Mouse (Mus musculus) liver, embryonic 14.5 days (tissue): ENCODE measurements around the gene Clic3. TPM values are rescaled to one million over a fixed set of nuclear protein-coding genes. Genes with fewer than 3 reads are reported as not detected.

ENCODE experiments used
- ATAC-seq: fragments of 200-750 bp; cut with Nextera tagmentation; 2 replicates; pipeline ENCODE4 v1.8.0; 2017; ENCODE audit warnings: moderate number of reproducible peaks, mild to moderate bottlenecking, moderate library complexity; ENCODE audit not compliant: insufficient read depth
- DNase-seq, 3 experiments: peaks; one replicate each; pipeline ENCODE4 v3.0.0-alpha.2; 2012 to 2013; ENCODE audit warnings: low read depth in 3 of 3, low spot score in 3 of 3
- H3K27ac ChIP-seq: fragments of 300-500 bp; sonication (generic); 2 replicates; pipeline ENCODE4 v1.5.1; 2014; ENCODE audit warnings: moderate library complexity, mild to moderate bottlenecking, control low read depth, inconsistent platforms
- H3K27me3 ChIP-seq: fragments of 300-500 bp; sonication (generic); 2 replicates; pipeline ENCODE4 v1.6.1; 2014; ENCODE audit warnings: mild to moderate bottlenecking, low read length, moderate library complexity; ENCODE audit not compliant: control insufficient read depth, insufficient read depth
- H3K36me3 ChIP-seq: fragments of 300-500 bp; sonication (generic); replicated peaks from 2 replicates; pipeline ENCODE4 v1.6.1; 2014; ENCODE audit warnings: low read depth; ENCODE audit not compliant: control insufficient read depth, insufficient read depth
- H3K4me1 ChIP-seq, 2 experiments: fragments of 200-500 bp in 1 of 2; fragments of 300-500 bp in 1 of 2; sonication (generic) in 1 of 2; replicated peaks; 2 replicates each; pipeline ENCODE4 v1.6.1; 2012 to 2014; ENCODE audit warnings: antibody characterized with exemption in 1 of 2, inconsistent platforms in 1 of 2, low read length in 1 of 2; ENCODE audit not compliant: control insufficient read depth in 2 of 2, insufficient read depth in 2 of 2
- H3K4me2 ChIP-seq: fragments of 300-500 bp; sonication (generic); 2 replicates; pipeline ENCODE4 v1.6.1; 2014; ENCODE audit warnings: low read depth, mild to moderate bottlenecking, control low read depth, moderate library complexity
- H3K4me3 ChIP-seq, 2 experiments: fragments of 200-500 bp in 1 of 2; fragments of 300-500 bp in 1 of 2; sonication (generic) in 1 of 2; 2 replicates each; pipeline ENCODE4 v1.5.1; 2012 to 2014; ENCODE audit warnings: low read depth in 2 of 2, low read length in 2 of 2, mild to moderate bottlenecking in 2 of 2, control low read depth in 1 of 2, inconsistent platforms in 1 of 2, moderate library complexity in 1 of 2; ENCODE audit not compliant: insufficient read depth in 1 of 2
- H3K9ac ChIP-seq: fragments of 300-500 bp; sonication (generic); replicated peaks from 2 replicates; pipeline ENCODE4 v1.6.1; 2014; ENCODE audit warnings: mild to moderate bottlenecking, control low read depth, moderate library complexity
- H3K9me3 ChIP-seq: fragments of 300-500 bp; sonication (generic); 2 replicates; pipeline ENCODE4 v1.6.1; 2016; ENCODE audit warnings: low read length, mixed read lengths; ENCODE audit not compliant: control insufficient read depth
- CTCF ChIP-seq: IDR thresholded peaks from 2 replicates; pipeline ENCODE4 v1.5.1; 2016; ENCODE audit warnings: antibody characterized with exemption, low read depth, control low read depth
- EP300 ChIP-seq: IDR thresholded peaks from 2 replicates; pipeline ENCODE4 v1.6.1; 2016; ENCODE audit warnings: antibody characterized with exemption, low read depth
- WGBS: fragments of 180-500 bp; shearing (Covaris S2); extraction: QIAGEN DNeasy Blood & Tissue Kit; methylation state at CpG from one replicate; pipeline ENCODE4 v1.1.7; 2014; ENCODE audit not compliant: insufficient replicate concordance; 5-methylcytosine and 5-hydroxymethylcytosine counted together
- polyA plus RNA-seq, 2 experiments: library from polyadenylated mRNA; depleted of rRNA in 1 of 2; stranded (reverse) in 1 of 2; unstranded in 1 of 2; fragments of >200 nt; fragmentation: Nextera tagmentation in 1 of 2; extraction: Ambion mirVana in 1 of 2; gene quantifications; 2 replicates each; pipeline versions ENCODE4 v1.2.1 to v1.2.3; 2012 to 2014

Gene Clic3
- polyA plus RNA-seq, 2 experiments: 0.08 to 0.27 TPM

DNA sequence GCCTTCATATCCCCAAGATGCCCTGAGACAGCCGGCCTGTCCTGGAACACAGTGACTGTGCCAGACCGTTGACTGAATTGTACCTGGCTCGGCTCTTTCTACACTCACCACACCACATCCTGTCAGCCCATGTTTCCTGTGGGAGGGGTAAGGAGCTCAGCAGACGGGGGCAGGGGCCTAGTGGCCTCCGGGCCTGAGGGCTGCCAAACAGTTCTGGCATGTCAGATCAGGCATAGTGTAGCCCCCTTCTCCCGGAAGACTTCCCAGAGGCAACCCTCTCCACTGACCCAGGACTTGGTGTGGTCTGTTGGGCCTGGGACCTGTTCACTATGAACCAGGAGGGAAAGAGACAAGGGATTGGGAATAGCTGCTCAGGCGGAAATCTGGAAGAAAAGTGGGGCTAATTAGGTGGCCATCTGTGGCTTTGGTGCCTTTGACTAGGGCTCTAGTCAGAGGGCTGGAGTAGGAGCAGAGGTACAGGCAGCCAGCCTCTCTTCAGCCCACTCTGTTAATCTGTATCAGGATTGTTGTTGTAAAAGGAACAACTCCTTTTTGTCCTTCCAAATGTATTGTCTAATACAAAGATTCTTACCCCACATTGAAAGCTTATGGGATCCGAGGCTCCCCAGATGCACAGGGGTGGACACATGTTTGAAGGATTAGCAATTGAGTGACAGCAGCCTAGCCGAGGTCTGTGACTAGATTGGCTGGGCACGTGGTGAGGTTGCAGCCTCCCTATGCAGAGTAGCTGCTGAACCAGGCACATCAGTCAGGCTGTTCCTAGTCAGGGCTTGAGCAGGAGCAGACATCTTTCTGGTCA lies 9.4 kb downstream of the Clic3 start:
- H3K4me3 ChIP-seq: no peak overlapping the region
- H3K9ac ChIP-seq: no peak overlapping the region
- no peak for TF ChIP-seq CTCF
- TF ChIP-seq EP300: no peak
- DNase-seq: no peak
- no peaks in the 10 kb centered on the region for H3K27me3 ChIP-seq
- H3K36me3 ChIP-seq: no peaks in the 10 kb centered on the region
- 16% methylated on average over 10 of the region's 10 CpGs for WGBS
- H3K9me3 ChIP-seq: no peaks in the 10 kb centered on the region
- no peak for ATAC-seq
- H3K27ac ChIP-seq: no peak overlapping the region
- no peak overlapping the region for H3K4me2 ChIP-seq
- peaks cover 0 to 6% of the 10 kb centered on the region in 2 experiments; a peak in 2 of 4 replicates for H3K4me1 ChIP-seq

GRCm38 (mm10) chr2:25467606-25468303 lies 11.1 kb downstream of the Clic3 start:
- Histone ChIP-seq H3K4me1 (no peaks in the 10 kb centered on the region), H3K27ac (no peak overlapping the region)

DNA sequence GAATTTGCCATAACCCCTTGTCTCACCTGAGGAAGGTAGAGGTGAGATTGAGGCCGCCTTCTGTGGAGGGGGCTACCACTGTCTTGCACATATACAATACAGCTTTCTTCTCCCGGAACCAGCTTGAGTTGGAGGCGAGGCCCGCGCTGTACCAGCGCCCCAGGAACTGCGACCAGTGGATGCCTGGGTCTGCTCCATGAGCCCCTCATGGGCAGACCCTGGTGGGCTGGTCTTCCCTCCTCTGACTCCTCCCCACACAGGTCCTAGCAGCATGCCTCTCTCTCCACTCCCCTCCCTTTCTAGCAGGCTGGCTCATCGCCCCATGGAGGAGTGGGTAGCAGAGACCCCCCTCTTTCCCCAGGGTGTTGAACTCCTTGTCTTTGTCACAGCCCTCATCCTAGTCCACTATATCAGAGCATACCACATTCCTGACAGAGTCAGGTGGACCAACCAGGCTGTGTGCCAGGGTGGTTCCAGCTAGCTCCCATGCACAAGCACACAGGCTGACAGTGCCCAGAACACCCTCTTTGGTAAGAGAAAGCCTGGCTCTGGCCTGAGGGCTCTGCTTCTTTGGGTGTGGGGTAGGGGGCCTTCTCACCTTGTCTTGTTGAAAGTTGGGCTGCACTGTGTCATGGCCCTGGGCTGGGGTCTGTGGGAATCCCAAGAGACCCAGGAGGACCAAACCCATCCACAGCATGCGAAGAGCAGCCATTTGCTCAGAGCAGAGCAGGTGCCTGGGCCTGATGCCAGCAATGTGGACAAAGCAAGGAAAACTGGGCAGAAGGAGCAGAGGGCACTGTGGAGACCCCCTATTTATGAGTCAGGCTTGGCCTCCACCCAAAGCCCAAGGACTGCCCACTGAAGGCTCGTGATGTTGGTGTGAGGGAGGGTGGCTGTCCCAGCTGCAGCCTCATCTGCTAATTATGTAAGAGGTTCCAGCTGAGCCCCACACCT lies 12.6 kb downstream of the Clic3 start:
- TF ChIP-seq EP300 (no peak), CTCF (no peak)
- H3K4me1 ChIP-seq: no peaks in the 10 kb centered on the region
- H3K27me3 ChIP-seq: no peaks in the 10 kb centered on the region
- no peak overlapping the region for H3K4me3 ChIP-seq
- H3K36me3 ChIP-seq: no peaks in the 10 kb centered on the region
- H3K9me3 ChIP-seq: no peaks in the 10 kb centered on the region
- H3K27ac ChIP-seq: no peak overlapping the region
- no peak overlapping the region for H3K9ac ChIP-seq
- 73% methylated on average over 10 of the region's 10 CpGs for WGBS
- ATAC-seq (no peak), DNase-seq (no peak)
- H3K4me2 ChIP-seq: no peak overlapping the region

More at GRCm38 (mm10) chr2:25467606-25468303, 11.1 kb downstream of the Clic3 start:
- Histone ChIP-seq H3K4me2 (no peak overlapping the region), H3K9me3 (no peaks in the 10 kb centered on the region), H3K27me3 (no peaks in the 10 kb centered on the region), H3K9ac (no peak overlapping the region), H3K36me3 (no peaks in the 10 kb centered on the region), H3K4me3 (no peak overlapping the region)
- no peak for ATAC-seq
- TF ChIP-seq CTCF: no peak
- no peak for TF ChIP-seq EP300
- 56% methylated on average over 14 of the region's 14 CpGs for WGBS
- no peak for DNase-seq

DNA sequence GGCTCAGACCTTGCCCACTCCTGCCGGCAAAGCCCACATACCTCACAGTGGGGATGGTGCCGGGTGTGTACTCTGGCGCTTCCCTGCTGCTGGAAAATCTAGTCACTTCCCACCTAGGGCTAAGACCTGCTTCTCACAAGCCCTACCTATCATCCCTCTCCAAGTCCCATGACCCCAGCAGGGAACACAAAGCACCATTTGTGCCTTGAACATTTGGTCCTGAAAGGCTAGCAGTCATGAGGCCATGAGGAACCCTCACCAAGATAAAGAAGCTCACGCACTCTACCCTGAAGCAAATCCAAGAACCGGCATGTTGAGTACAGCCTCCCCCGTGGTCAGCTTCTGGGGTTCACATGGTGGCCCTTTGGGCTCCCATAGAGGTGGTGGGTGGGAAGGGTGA lies 13.3 kb downstream of the Clic3 start, which contains the start of gene Ptgds:
Gene Ptgds (minus strand): TSS at position 78 of the 400 bp plus-strand sequence.
- Histone ChIP-seq H3K27ac (no peak within 1 kb of the TSS), H3K4me2 (no peak within 1 kb of the TSS), H3K4me3 (no peak within 1 kb of the TSS), H3K9ac (no peak within 1 kb of the TSS), H3K9me3 (no peaks in the 10 kb centered on the region), H3K27me3 (no peaks in the 10 kb centered on the region), H3K36me3 (no peaks in the 10 kb centered on the region), H3K4me1 (no peaks in the 10 kb centered on the region)
- DNase-seq: no peak
- 58% methylated on average over 6 of the region's 6 CpGs for WGBS
- TF ChIP-seq CTCF: no peak
- TF ChIP-seq EP300: no peak
- ATAC-seq: no peak
